Mouse (Mus musculus) inflammation-experienced regulatory T-cells, adult 6 months (primary cell): Measurements from ENCODE around the gene Gm7682. TPM values are rescaled to one million over a fixed set of nuclear protein-coding genes. Genes with fewer than 3 reads are reported as not detected.
"Not testable (repeated sequence)": the region's sequence is repeated elsewhere in the genome, so short reads cannot be mapped to it uniquely, and the experiment has no call there.

Experiments used
- ATAC-seq: one replicate; pipeline ENCODE4 v1.8.0; 2017
- polyA plus RNA-seq, 3 experiments: library from polyadenylated mRNA; unstranded; fragments of 100-300 nt; shearing (Covaris generic); gene quantifications; one replicate each; pipeline ENCODE4 v1.2.1; 2017

The Gm7682 gene
- polyA plus RNA-seq: not detected

DNA sequence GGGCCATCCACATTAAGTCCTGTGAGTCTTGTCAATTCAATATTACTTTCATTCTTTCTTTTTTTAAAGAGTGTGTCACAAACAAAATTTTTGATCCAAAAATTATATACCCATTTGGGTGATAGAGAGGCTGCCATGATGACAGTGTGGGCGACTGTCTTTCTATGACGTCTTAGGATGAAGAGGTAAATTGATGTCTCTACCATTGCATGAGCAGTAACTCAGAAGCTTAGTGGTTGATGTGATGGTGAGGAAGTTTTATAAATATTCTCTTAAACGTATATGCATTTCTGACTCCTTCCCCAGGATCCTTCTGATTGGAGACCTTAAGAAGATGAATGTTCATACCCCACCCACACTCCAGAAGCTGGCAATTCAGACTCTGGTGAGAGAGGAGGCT lies at the start of gene Gm7682:
TSS of gene Gm7682 (plus strand) at position 301 of the 400 bp plus-strand sequence.
- ATAC-seq: not testable (repeated sequence)

Other genes with a start within 250 kb of the Gm7682 start
- gene Gm3106, start 227.8 kb upstream of the Gm7682 start, polyA plus RNA-seq: not detected
- gene A430089I19Rik, start 139.0 kb upstream of the Gm7682 start, polyA plus RNA-seq: not detected
- gene Gm6502, start 131.3 kb upstream of the Gm7682 start, polyA plus RNA-seq: not detected
- gene AA792892, start 106.0 kb upstream of the Gm7682 start, polyA plus RNA-seq: not detected
- gene Gm3139, start 80.5 kb downstream of the Gm7682 start, polyA plus RNA-seq: not detected
- not detected for gene Gm3147, start 170.6 kb downstream of the Gm7682 start, polyA plus RNA-seq
- not detected for gene Gm6509, start 178.2 kb downstream of the Gm7682 start, polyA plus RNA-seq
- not detected for gene Gm6205, start 202.6 kb downstream of the Gm7682 start, polyA plus RNA-seq